Mouse (Mus musculus) bone marrow macrophage, adult 2 months (primary cell): Measurements from ENCODE around the gene Olfr1357.

ENCODE experiments used
- CTCF ChIP-seq: IDR thresholded peaks from 2 replicates; pipeline ENCODE4 v1.5.1; 2012; ENCODE audit warnings: low read depth, mild to moderate bottlenecking, low read length, moderate library complexity
- POLR2A ChIP-seq: IDR thresholded peaks from 2 replicates; pipeline ENCODE4 v1.6.1; 2012; ENCODE audit warnings: mild to moderate bottlenecking, low read depth, low read length, borderline replicate concordance

DNA sequence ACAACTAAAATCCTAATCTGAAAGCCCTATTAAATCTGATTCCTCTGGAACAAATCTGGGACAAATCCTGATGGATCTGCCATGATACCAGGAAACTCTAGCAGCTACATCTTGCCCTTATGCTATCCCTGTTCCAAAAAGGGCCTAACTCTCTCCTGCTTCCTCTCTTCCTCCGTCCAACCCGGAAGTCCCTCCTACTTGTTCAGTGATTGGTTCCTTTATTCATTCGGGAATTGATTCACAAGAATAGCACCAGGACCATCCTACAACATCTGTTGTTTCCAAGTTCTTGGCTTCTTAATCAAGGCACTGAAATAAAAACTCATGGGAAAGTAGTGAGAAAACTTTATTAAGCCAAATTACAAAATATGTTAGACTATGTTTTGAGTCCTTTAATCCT lies 48.7 kb downstream of the Olfr1357 start:
- TF ChIP-seq CTCF (no peak), POLR2A (no peak)
